Mouse (Mus musculus): Measurements from ENCODE around the gene Gm28048.
A peak's percentile ranks its signal among the peaks of the same experiment; 100 is the strongest.

DNA sequence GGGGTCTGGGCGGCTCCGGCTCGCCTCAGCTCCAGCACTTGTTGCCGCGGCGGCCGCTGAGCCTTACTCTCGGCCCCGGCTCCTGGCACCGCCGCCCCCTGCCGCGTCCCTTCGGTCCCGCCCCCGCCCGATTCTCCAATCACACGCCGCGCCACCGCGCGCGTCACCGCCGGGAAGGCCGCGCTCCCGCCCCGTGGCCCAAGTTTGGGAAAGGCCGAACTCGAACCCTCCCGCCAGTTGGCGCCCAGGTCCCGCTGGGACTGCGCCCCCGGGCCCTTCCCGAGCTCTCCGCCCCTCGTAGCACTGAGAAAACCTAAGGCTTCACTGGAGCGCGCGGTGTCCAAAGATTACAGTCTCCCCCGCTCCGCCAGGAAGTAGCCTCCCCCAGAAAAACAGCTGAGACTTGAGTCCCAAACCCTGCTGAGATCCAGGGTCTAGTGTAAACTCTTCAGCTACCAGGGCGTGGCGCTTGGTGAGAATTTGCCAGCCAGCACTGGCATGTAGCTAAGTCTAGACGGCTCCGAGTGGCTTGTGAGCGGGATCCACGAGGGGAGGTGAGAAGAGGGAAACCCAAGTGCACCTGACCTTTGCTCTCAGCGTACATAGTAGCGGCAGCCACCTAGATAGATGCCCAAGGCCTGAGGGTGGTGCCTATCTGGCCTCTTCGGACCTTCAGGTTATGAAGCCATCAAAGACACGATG is 122.1 kb downstream of the Gm28048 start:
- TF ChIP-seq POLR2A (IDR thresholded peaks at IDR 0.05; ENCODE audit: extremely low read depth, insufficient read depth, low read length), result peak; percentile 65
- TF ChIP-seq CTCF (IDR thresholded peaks at IDR 0.05; ENCODE audit: low read depth, low read length), result 0 out of 2 replicates have a peak, but pooled peaks have one; percentile 34
